Mouse (Mus musculus): Measurements from ENCODE around the gene Fzr1.

GRCm38 (mm10) chr10:81406504-81407440 lies 28.5 kb upstream of the Fzr1 start:
- TF ChIP-seq CTCF (IDR thresholded peaks at IDR 0.05; ENCODE audit: borderline replicate concordance, control insufficient read depth, extremely low read depth, insufficient read depth, low read length, poor library complexity) (no peak), POLR2A (IDR thresholded peaks at IDR 0.05; ENCODE audit: control insufficient read depth, extremely low read depth, insufficient read depth, low read length, poor library complexity) (no peak)

Data from thymus, adult 2 months (tissue).